Mouse (Mus musculus): Measurements from ENCODE around the gene Ciita. TPM values are rescaled to one million over a fixed set of nuclear protein-coding genes. Genes with fewer than 3 reads are reported as not detected.

The Ciita gene
- polyA plus RNA-seq, 1 experiment from 2014 or later, result 0.15 TPM

- Histone ChIP-seq H3K4me3 (ENCODE audit: low read depth, low read length) (no peak overlapping the region), H3K4me1 (ENCODE audit: control insufficient read depth, insufficient read depth, low read length) (no peaks in the 10 kb centered on the region), H3K27ac (ENCODE audit: low read depth, low read length) (no peak overlapping the region), H3K27me3 (replicated peaks; ENCODE audit: control insufficient read depth, insufficient read depth, low read length) (no peaks in the 10 kb centered on the region), H3K9ac (ENCODE audit: low read length) (no peak overlapping the region), H3K4me2 (ENCODE audit: low read length) (no peak overlapping the region), H3K36me3 (ENCODE audit: control insufficient read depth, insufficient read depth, low read length) (no peaks in the 10 kb centered on the region), H3K9me3 (replicated peaks; ENCODE audit: control insufficient read depth, low read length) (no peaks in the 10 kb centered on the region)
- DNase-seq (ENCODE audit: low spot score) (no peak), ATAC-seq (no peak)
- 87% methylated on average over 12 of the region's 12 CpGs for WGBS
Measured at GRCm38 (mm10) chr16:10515953-10516572, 36.2 kb downstream of the Ciita start.

- Histone ChIP-seq H3K4me1 (ENCODE audit: control insufficient read depth, insufficient read depth, low read length) (no peaks in the 10 kb centered on the region), H3K9ac (ENCODE audit: low read length) (no peak overlapping the region), H3K36me3 (ENCODE audit: control insufficient read depth, insufficient read depth, low read length) (no peaks in the 10 kb centered on the region), H3K4me2 (ENCODE audit: low read length) (no peak overlapping the region), H3K27ac (ENCODE audit: low read depth, low read length) (no peak overlapping the region), H3K27me3 (replicated peaks; ENCODE audit: control insufficient read depth, insufficient read depth, low read length) (no peaks in the 10 kb centered on the region), H3K9me3 (replicated peaks; ENCODE audit: control insufficient read depth, low read length) (no peaks in the 10 kb centered on the region), H3K4me3 (ENCODE audit: low read depth, low read length) (no peak overlapping the region)
- DNase-seq (ENCODE audit: low spot score) (no peak), ATAC-seq (no peak)
- WGBS, result 39% methylated on average over 5 of the region's 5 CpGs
Measured at GRCm38 (mm10) chr16:10518030-10518429, 38.2 kb downstream of the Ciita start.

- Histone ChIP-seq H3K27ac (ENCODE audit: low read depth, low read length) (no peak overlapping the region), H3K9ac (ENCODE audit: low read length) (no peak overlapping the region), H3K4me1 (ENCODE audit: control insufficient read depth, insufficient read depth, low read length) (no peaks in the 10 kb centered on the region), H3K36me3 (ENCODE audit: control insufficient read depth, insufficient read depth, low read length) (no peaks in the 10 kb centered on the region), H3K27me3 (replicated peaks; ENCODE audit: control insufficient read depth, insufficient read depth, low read length) (no peaks in the 10 kb centered on the region), H3K4me3 (ENCODE audit: low read depth, low read length) (no peak overlapping the region), H3K9me3 (replicated peaks; ENCODE audit: control insufficient read depth, low read length) (no peaks in the 10 kb centered on the region), H3K4me2 (ENCODE audit: low read length) (no peak overlapping the region)
- 46% methylated on average over 2 of the region's 2 CpGs for WGBS
- DNase-seq (ENCODE audit: low spot score), result peak; percentile 90
- ATAC-seq, result peak; percentile 81
Measured at GRCm38 (mm10) chr16:10520908-10521614, 41.2 kb downstream of the Ciita start.

- H3K4me1 ChIP-seq (ENCODE audit: control insufficient read depth, insufficient read depth, low read length), result no peaks in the 10 kb centered on the region
- DNase-seq (ENCODE audit: low spot score) (peak; percentile 66), ATAC-seq (no peak)
- no peak overlapping the region for H3K4me2 ChIP-seq (ENCODE audit: low read length)
- no peak overlapping the region for H3K27ac ChIP-seq (ENCODE audit: low read depth, low read length)
- no peak overlapping the region for H3K9ac ChIP-seq (ENCODE audit: low read length)
- H3K36me3 ChIP-seq (ENCODE audit: control insufficient read depth, insufficient read depth, low read length), result no peaks in the 10 kb centered on the region
- no peaks in the 10 kb centered on the region for H3K9me3 ChIP-seq (replicated peaks; ENCODE audit: control insufficient read depth, low read length)
- H3K4me3 ChIP-seq (ENCODE audit: low read depth, low read length), result no peak overlapping the region
- H3K27me3 ChIP-seq (replicated peaks; ENCODE audit: control insufficient read depth, insufficient read depth, low read length), result no peaks in the 10 kb centered on the region
- WGBS, result 91% methylated on average over 1 of the region's 1 CpGs
Measured at GRCm38 (mm10) chr16:10522811-10523210, 43.0 kb downstream of the Ciita start.

GRCm38 (mm10) chr16:10523650-10524049 is 43.8 kb downstream of the Ciita start:
- ATAC-seq, result no peak
- Histone ChIP-seq H3K4me3 (ENCODE audit: low read depth, low read length) (no peak overlapping the region), H3K9ac (ENCODE audit: low read length) (no peak overlapping the region), H3K4me2 (ENCODE audit: low read length) (no peak overlapping the region), H3K27me3 (replicated peaks; ENCODE audit: control insufficient read depth, insufficient read depth, low read length) (no peaks in the 10 kb centered on the region), H3K36me3 (ENCODE audit: control insufficient read depth, insufficient read depth, low read length) (no peaks in the 10 kb centered on the region), H3K27ac (ENCODE audit: low read depth, low read length) (no peak overlapping the region), H3K9me3 (replicated peaks; ENCODE audit: control insufficient read depth, low read length) (no peaks in the 10 kb centered on the region), H3K4me1 (ENCODE audit: control insufficient read depth, insufficient read depth, low read length) (no peaks in the 10 kb centered on the region)
- WGBS, result 91% methylated on average over 8 of the region's 8 CpGs
- no peak for DNase-seq (ENCODE audit: low spot score)

GRCm38 (mm10) chr16:10524866-10525609 is 45.2 kb downstream of the Ciita start:
- 86% methylated on average over 4 of the region's 4 CpGs for WGBS
- Histone ChIP-seq H3K9me3 (replicated peaks; ENCODE audit: control insufficient read depth, low read length) (no peaks in the 10 kb centered on the region), H3K36me3 (ENCODE audit: control insufficient read depth, insufficient read depth, low read length) (no peaks in the 10 kb centered on the region), H3K4me1 (ENCODE audit: control insufficient read depth, insufficient read depth, low read length) (no peaks in the 10 kb centered on the region), H3K9ac (ENCODE audit: low read length) (no peak overlapping the region), H3K4me2 (ENCODE audit: low read length) (no peak overlapping the region), H3K27me3 (replicated peaks; ENCODE audit: control insufficient read depth, insufficient read depth, low read length) (no peaks in the 10 kb centered on the region), H3K4me3 (ENCODE audit: low read depth, low read length) (no peak overlapping the region), H3K27ac (ENCODE audit: low read depth, low read length) (no peak overlapping the region)
- ATAC-seq (no peak), DNase-seq (ENCODE audit: low spot score) (no peak)

DNA sequence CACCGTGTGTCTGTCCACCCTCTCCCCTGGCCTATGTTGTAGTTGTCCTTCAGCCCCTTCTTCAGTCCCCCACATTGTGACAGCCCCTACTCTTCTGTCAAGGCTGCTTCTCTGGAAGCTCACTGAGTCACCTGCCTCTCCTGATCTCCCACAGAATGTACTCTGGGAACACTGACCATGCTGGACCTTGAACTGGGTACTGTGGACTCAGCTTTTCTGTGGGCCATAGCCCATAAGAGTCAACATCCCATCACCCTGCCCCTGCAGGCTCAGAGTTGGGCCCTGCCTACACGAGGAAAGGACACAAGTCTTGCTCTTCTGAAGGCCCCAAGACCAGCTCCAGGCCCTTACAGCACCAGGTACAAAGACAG is 45.7 kb downstream of the Ciita start:
- WGBS, result 72% methylated on average over 2 of the region's 2 CpGs
- Histone ChIP-seq H3K9ac (ENCODE audit: low read length) (no peak overlapping the region), H3K27me3 (replicated peaks; ENCODE audit: control insufficient read depth, insufficient read depth, low read length) (no peaks in the 10 kb centered on the region), H3K4me3 (ENCODE audit: low read depth, low read length) (no peak overlapping the region), H3K27ac (ENCODE audit: low read depth, low read length) (no peak overlapping the region), H3K4me1 (ENCODE audit: control insufficient read depth, insufficient read depth, low read length) (no peaks in the 10 kb centered on the region), H3K9me3 (replicated peaks; ENCODE audit: control insufficient read depth, low read length) (no peaks in the 10 kb centered on the region), H3K36me3 (ENCODE audit: control insufficient read depth, insufficient read depth, low read length) (peaks cover 5% of the 10 kb centered on the region), H3K4me2 (ENCODE audit: low read length) (no peak overlapping the region)
- DNase-seq (ENCODE audit: low spot score), result no peak
- ATAC-seq, result no peak

GRCm38 (mm10) chr16:10527046-10527644 is 47.3 kb downstream of the Ciita start:
- 67% methylated on average over 6 of the region's 6 CpGs for WGBS
- Histone ChIP-seq H3K4me2 (ENCODE audit: low read length) (no peak overlapping the region), H3K27me3 (replicated peaks; ENCODE audit: control insufficient read depth, insufficient read depth, low read length) (no peaks in the 10 kb centered on the region), H3K9ac (ENCODE audit: low read length) (no peak overlapping the region), H3K27ac (ENCODE audit: low read depth, low read length) (no peak overlapping the region), H3K4me1 (ENCODE audit: control insufficient read depth, insufficient read depth, low read length) (no peaks in the 10 kb centered on the region), H3K9me3 (replicated peaks; ENCODE audit: control insufficient read depth, low read length) (no peaks in the 10 kb centered on the region), H3K36me3 (ENCODE audit: control insufficient read depth, insufficient read depth, low read length) (peaks cover 14% of the 10 kb centered on the region), H3K4me3 (ENCODE audit: low read depth, low read length) (no peak overlapping the region)
- peak; percentile 47 for DNase-seq (ENCODE audit: low spot score)
- peak; percentile 63; the same call in 1 of the 2 replicates for ATAC-seq

Data from forebrain, embryonic 14.5 days (tissue).